Mouse (Mus musculus): ENCODE results near the gene Wscd1. TPM values are rescaled to one million over a fixed set of nuclear protein-coding genes. Genes with fewer than 3 reads are reported as not detected.

The Wscd1 gene
- polyA plus RNA-seq, 1 experiment: 45.4 TPM

DNA sequence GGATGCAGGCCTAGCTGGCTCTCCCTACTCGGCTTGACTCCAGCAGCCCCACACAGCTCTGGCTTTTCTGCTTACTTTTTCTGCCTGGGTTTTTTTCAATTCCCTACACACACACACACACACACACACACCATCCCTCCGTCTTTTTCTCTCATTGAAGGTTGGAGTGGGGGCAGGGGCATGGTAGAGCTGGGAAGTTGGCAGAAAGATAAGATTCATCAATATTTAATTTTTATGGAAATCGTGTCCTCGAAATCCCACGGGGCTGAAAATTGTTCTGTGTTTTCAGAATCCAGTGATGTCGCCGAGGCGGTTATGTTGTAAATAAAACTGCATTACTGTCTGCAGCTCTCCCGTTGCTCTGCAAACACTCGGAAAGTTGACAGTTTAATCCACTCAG, 29.9 kb downstream of the Wscd1 start:
- DNase-seq: no peak
- peaks cover 1% of the 10 kb centered on the region; the same call in 1 of the 2 replicates for H3K4me1 ChIP-seq (ENCODE audit: control insufficient read depth, insufficient read depth, low read length)
- 71% methylated on average over 10 of the region's 10 CpGs for WGBS
- TF ChIP-seq POLR2A (IDR thresholded peaks at IDR 0.05; ENCODE audit: borderline replicate concordance, extremely low read depth, low read depth, low read length) (no peak), CTCF (IDR thresholded peaks at IDR 0.05; ENCODE audit: insufficient read depth, low read length) (no peak)
- no peak overlapping the region for H3K4me3 ChIP-seq (replicated peaks; ENCODE audit: extremely low read depth, low read depth, low read length)

DNA sequence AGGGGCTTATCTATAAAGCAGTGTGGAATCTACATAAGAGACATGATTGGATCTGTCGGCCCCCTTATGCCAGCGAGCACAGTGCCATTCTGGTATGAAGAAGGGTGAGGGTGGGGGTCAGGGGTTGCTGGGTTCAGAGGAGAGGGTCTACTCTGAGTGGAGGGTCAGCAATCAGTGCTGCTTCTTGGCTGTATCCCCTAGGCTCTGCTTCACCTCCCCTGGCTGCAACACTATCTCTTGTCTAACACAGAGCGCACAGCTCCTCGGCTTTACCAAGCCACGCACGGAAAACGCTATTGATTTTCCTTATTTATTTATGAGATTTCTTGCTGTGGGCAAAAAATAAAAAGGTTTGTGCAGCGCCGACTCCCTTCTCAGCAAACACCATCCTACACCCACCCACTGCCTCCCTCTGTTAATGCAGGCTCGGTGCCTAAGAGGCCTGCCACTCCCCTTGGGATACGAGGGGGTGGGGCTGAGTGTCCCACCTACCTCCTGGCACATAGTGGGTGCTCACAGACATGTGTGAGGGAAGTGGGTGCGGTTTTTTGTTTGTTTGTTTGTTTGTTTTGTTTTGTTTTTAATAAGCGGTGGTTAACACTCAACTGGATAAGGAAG, 32.1 kb downstream of the Wscd1 start:
- TF ChIP-seq POLR2A (IDR thresholded peaks at IDR 0.05; ENCODE audit: borderline replicate concordance, extremely low read depth, low read depth, low read length) (no peak), CTCF (IDR thresholded peaks at IDR 0.05; ENCODE audit: insufficient read depth, low read length) (no peak)
- 84% methylated on average over 13 of the region's 13 CpGs for WGBS
- no peak for DNase-seq

DNA sequence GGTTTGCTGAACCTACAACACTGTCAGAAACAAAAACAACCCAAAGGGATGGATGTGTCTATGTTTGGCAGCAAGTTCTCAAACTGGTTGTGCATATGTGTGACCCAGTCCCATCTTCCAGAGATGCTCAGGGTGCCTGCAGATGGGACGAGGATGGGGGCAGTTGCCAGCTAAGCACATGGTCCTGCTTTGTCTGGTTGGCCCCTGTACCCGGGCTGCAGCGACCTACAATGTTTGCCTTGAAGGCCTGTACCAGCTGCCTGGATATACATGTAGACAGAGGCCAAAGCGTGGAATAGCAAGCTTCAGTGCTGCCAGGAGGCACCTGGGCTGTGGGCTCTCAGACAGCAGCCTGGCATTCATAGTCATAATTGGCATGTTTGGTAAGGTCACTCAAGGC, 35.8 kb downstream of the Wscd1 start:
- no peak for DNase-seq
- TF ChIP-seq POLR2A (IDR thresholded peaks at IDR 0.05; ENCODE audit: borderline replicate concordance, extremely low read depth, low read depth, low read length): no peak
- no peak for TF ChIP-seq CTCF (IDR thresholded peaks at IDR 0.05; ENCODE audit: insufficient read depth, low read length)
- Histone ChIP-seq H3K4me3 (replicated peaks; ENCODE audit: extremely low read depth, low read depth, low read length) (no peak overlapping the region), H3K4me1 (ENCODE audit: control insufficient read depth, insufficient read depth, low read length) (no peaks in the 10 kb centered on the region)
- 84% methylated on average over 4 of the region's 4 CpGs for WGBS

More for the DNA sequence above, 32.1 kb downstream of the Wscd1 start:
- Histone ChIP-seq H3K4me3 (replicated peaks; ENCODE audit: extremely low read depth, low read depth, low read length) (no peak overlapping the region), H3K4me1 (ENCODE audit: control insufficient read depth, insufficient read depth, low read length) (no peaks in the 10 kb centered on the region)

DNA sequence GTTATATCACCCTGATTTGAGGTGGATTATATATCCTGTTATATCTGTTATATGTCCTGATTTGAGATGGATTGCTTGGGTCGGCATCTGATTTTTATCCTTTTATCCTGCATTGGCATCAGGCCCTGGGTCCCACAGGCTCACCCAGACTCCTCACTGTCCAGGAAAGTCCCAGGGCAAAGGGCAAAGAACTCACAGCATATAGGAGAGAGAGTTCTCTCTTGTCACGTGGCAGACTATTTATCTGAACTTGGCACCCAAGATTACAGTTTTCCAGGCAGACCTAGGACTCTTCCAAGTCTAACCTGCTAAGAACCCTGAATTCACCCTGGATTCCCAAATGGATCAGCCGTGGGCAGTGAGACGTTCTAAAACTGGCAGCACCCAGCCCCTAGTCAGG, 38.5 kb downstream of the Wscd1 start:
- WGBS: 79% methylated on average over 4 of the region's 4 CpGs
- no peaks in the 10 kb centered on the region for H3K4me1 ChIP-seq (ENCODE audit: control insufficient read depth, insufficient read depth, low read length)
- H3K4me3 ChIP-seq (replicated peaks; ENCODE audit: extremely low read depth, low read depth, low read length): no peak overlapping the region
- no peak for DNase-seq
- no peak for TF ChIP-seq POLR2A (IDR thresholded peaks at IDR 0.05; ENCODE audit: borderline replicate concordance, extremely low read depth, low read depth, low read length)
- TF ChIP-seq CTCF (IDR thresholded peaks at IDR 0.05; ENCODE audit: insufficient read depth, low read length): no peak

DNA sequence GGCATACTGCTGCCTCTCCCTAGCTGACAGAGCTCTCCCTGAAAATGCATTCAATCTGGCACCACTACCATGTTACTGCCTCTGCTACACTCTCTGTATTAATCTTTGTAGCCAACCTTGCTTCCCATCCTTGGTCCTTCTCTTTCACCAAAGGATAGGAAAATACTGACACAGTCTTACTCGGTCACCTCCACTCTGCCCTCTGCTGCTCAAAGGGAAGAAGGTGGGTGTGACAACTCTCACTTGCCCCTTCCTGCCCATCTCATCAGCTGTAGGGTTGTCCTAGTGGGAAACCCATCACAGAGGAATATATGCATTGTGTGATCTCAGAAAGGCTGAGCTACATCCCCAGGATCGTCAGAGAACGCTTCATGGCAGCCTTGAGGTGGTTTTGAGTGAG, 40.5 kb downstream of the Wscd1 start:
- TF ChIP-seq CTCF (IDR thresholded peaks at IDR 0.05; ENCODE audit: insufficient read depth, low read length): 0 out of 2 replicates have a peak, but pooled peaks have one; percentile 20
- TF ChIP-seq POLR2A (IDR thresholded peaks at IDR 0.05; ENCODE audit: borderline replicate concordance, extremely low read depth, low read depth, low read length): no peak
- 69% methylated on average over 3 of the region's 3 CpGs for WGBS
- Histone ChIP-seq H3K4me3 (replicated peaks; ENCODE audit: extremely low read depth, low read depth, low read length) (no peak overlapping the region), H3K4me1 (ENCODE audit: control insufficient read depth, insufficient read depth, low read length) (no peaks in the 10 kb centered on the region)
- DNase-seq: no peak

DNA sequence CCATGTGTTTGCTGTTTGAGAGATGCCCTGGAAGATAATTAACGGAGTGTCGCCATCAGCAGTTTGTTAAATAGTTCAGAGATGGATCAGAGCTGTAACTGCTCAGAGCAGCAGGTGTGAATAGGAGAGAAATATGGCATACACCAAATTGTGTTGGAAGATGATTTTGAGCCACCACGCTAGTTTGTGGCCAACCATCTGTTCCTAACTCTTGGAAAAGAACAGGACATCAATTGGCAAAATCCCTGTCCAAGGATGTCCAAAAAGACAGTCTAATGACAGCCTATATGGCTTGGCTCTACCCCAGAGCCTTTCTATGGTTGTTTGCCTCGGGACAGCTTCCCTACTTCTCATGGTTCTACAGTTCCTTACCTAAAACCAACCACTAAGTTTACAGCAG, 49.5 kb downstream of the Wscd1 start:
- no peak for DNase-seq
- Histone ChIP-seq H3K4me3 (replicated peaks; ENCODE audit: extremely low read depth, low read depth, low read length) (no peak overlapping the region), H3K4me1 (ENCODE audit: control insufficient read depth, insufficient read depth, low read length) (no peaks in the 10 kb centered on the region)
- WGBS: 80% methylated on average over 4 of the region's 4 CpGs
- TF ChIP-seq POLR2A (IDR thresholded peaks at IDR 0.05; ENCODE audit: borderline replicate concordance, extremely low read depth, low read depth, low read length) (no peak), CTCF (IDR thresholded peaks at IDR 0.05; ENCODE audit: insufficient read depth, low read length) (no peak)

DNA sequence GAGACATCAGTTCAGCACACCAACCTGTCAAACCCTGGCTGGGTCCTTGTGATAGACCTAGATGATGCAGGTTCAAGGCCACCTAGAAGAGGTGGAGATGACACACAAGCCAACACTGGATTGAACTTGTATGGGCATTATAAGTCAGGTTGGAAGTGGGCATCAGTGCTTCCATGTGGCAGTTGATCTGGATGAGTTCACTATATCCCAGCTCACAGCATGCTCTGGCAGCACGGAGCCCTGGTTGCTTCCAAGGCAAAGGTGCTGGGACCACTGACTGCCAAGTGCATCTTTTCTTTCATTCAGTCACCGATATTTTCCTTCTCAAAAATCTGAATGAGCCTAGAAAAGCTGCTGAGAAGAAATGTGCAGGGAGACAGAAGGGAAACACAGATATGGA, 58.8 kb downstream of the Wscd1 start:
- no peak for DNase-seq
- WGBS: 92% methylated on average over 2 of the region's 2 CpGs
- H3K4me3 ChIP-seq (replicated peaks; ENCODE audit: extremely low read depth, low read depth, low read length): no peak overlapping the region

DNA sequence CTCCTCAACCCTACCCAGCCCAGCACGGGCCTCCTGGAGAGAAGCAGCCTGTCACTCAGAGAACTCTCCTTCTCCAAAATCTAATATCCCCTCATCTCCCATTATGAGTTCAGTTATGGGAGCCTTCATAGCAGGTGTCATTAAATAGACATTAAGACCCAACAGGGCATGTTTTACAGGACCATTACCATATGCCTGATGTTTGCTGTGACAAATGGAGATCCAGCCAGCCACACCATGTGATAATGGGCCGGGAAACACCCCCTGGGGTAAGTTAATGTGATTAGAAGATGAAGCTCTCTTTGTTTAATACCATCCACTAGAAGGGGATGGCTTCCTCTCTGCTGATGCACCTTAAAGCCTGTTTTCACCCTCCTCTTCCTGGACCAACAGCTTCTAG, 62.1 kb downstream of the Wscd1 start:
- TF ChIP-seq CTCF (IDR thresholded peaks at IDR 0.05; ENCODE audit: insufficient read depth, low read length) (no peak), POLR2A (IDR thresholded peaks at IDR 0.05; ENCODE audit: borderline replicate concordance, extremely low read depth, low read depth, low read length) (no peak)
- 64% methylated on average over 2 of the region's 2 CpGs for WGBS
- H3K4me1 ChIP-seq (ENCODE audit: control insufficient read depth, insufficient read depth, low read length): peaks cover under 1% of the 10 kb centered on the region; the same call in 1 of the 2 replicates
- H3K4me3 ChIP-seq (replicated peaks; ENCODE audit: extremely low read depth, low read depth, low read length): no peak overlapping the region
- DNase-seq: no peak

More for the DNA sequence above, 58.8 kb downstream of the Wscd1 start:
- H3K4me1 ChIP-seq (ENCODE audit: control insufficient read depth, insufficient read depth, low read length): no peaks in the 10 kb centered on the region
- TF ChIP-seq CTCF (IDR thresholded peaks at IDR 0.05; ENCODE audit: insufficient read depth, low read length) (no peak), POLR2A (IDR thresholded peaks at IDR 0.05; ENCODE audit: borderline replicate concordance, extremely low read depth, low read depth, low read length) (no peak)

DNA sequence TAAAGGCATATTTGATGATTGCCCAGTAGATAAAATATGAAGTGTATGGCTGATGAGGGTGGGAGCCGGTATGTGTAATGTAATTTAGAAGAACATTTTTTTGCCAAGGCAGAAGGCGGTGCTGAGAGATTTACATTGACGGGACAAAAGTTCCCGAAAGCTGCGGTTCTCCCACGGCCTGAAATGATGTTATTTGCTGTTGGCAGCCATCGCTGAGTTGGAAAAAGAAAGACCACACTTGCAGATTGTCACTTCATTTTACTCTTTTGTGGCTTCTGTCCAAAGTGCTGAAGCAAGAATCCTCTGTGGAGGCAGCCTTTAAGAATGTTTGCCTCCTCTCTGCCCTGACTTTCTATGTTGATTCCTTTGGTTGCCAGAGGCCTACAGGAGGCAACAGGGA, 63.2 kb downstream of the Wscd1 start:
- H3K4me3 ChIP-seq (replicated peaks; ENCODE audit: extremely low read depth, low read depth, low read length): no peak overlapping the region
- 61% methylated on average over 7 of the region's 7 CpGs for WGBS
- DNase-seq: no peak
- peaks cover 8% of the 10 kb centered on the region; the same call in 1 of the 2 replicates for H3K4me1 ChIP-seq (ENCODE audit: control insufficient read depth, insufficient read depth, low read length)
- no peak for TF ChIP-seq POLR2A (IDR thresholded peaks at IDR 0.05; ENCODE audit: borderline replicate concordance, extremely low read depth, low read depth, low read length)
- no peak for TF ChIP-seq CTCF (IDR thresholded peaks at IDR 0.05; ENCODE audit: insufficient read depth, low read length)

DNA sequence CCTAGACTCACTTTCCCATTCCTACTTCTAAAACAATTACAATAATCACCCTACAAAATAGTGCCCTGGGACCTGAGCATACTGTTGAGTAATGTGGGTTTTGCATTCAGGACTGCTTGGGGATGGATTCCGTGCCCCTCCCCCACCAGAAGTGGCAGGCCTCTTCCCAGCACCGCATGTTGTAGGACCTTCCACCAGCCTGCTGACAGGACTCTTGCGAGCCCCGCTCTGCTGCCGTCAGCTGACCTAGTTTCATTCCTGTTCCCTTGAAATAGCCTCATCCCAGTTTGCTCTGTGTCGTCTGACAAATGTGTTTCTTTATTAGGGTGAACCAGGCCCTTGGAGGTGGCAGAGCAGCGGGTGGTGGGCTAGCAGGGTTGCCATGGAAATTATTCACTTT, 64.8 kb downstream of the Wscd1 start:
- H3K4me3 ChIP-seq (replicated peaks; ENCODE audit: extremely low read depth, low read depth, low read length): no peak overlapping the region
- no peak for DNase-seq
- no peak for TF ChIP-seq CTCF (IDR thresholded peaks at IDR 0.05; ENCODE audit: insufficient read depth, low read length)
- TF ChIP-seq POLR2A (IDR thresholded peaks at IDR 0.05; ENCODE audit: borderline replicate concordance, extremely low read depth, low read depth, low read length): no peak
- peaks cover 8% of the 10 kb centered on the region; the same call in 1 of the 2 replicates for H3K4me1 ChIP-seq (ENCODE audit: control insufficient read depth, insufficient read depth, low read length)
- WGBS: 63% methylated on average over 7 of the region's 7 CpGs
